Mouse (Mus musculus) CH12.LX (cell line): Measurements from ENCODE around the gene Gm12800. TPM values are rescaled to one million over a fixed set of nuclear protein-coding genes. Genes with fewer than 3 reads are reported as not detected.
"Not testable (repeated sequence)": the region's sequence is repeated elsewhere in the genome, so short reads cannot be mapped to it uniquely, and the experiment has no call there.

Experiments used
- DNase-seq: peaks from one replicate; pipeline ENCODE4 v3.0.0-alpha.2; 2013; ENCODE audit errors: extremely low read depth
- H3K27ac ChIP-seq: 2 replicates; pipeline ENCODE4 v1.5.1; 2012; ENCODE audit warnings: low read depth, mild to moderate bottlenecking, control low read depth, moderate library complexity; ENCODE audit not compliant: insufficient read depth
- H3K27me3 ChIP-seq: replicated peaks from 2 replicates; pipeline ENCODE3; 2012; ENCODE audit warnings: inconsistent platforms
- H3K36me3 ChIP-seq, 2 experiments: replicated peaks in 1 of 2; 2 replicates each; pipeline versions ENCODE3 to v1.6.1; 2012; ENCODE audit warnings: inconsistent platforms in 1 of 2, low read length in 1 of 2, mild to moderate bottlenecking in 1 of 2, mixed read lengths in 1 of 2, moderate library complexity in 1 of 2; ENCODE audit not compliant: control insufficient read depth in 1 of 2, insufficient read depth in 1 of 2
- H3K4me1 ChIP-seq, 2 experiments: 2 replicates each; pipeline ENCODE4 v1.6.1; 2012; ENCODE audit warnings: inconsistent platforms in 1 of 2, moderate library complexity in 1 of 2; ENCODE audit not compliant: insufficient read depth in 2 of 2, control insufficient read depth in 1 of 2
- H3K4me2 ChIP-seq: 2 replicates; pipeline ENCODE4 v1.6.1; 2012; ENCODE audit warnings: low read depth, mild to moderate bottlenecking, control low read depth; ENCODE audit not compliant: poor library complexity, insufficient read depth, severe bottlenecking
- H3K4me3 ChIP-seq, 3 experiments: fragments of 150-350 bp in 1 of 3; sonication (generic) in 1 of 3; replicated peaks in 1 of 3; 2 replicates each; pipeline versions ENCODE3 to v1.5.1; 2011 to 2012; ENCODE audit warnings: low read depth in 2 of 3, low read length in 2 of 3, mild to moderate bottlenecking in 2 of 3, moderate library complexity in 2 of 3, control low read depth in 1 of 3, improper control_type of control experiment in 1 of 3, inconsistent platforms in 1 of 3, mixed read lengths in 1 of 3; ENCODE audit not compliant: poor library complexity in 1 of 3
- H3K79me2 ChIP-seq: replicated peaks from 2 replicates; pipeline ENCODE4 v1.6.1; 2012; ENCODE audit warnings: mild to moderate bottlenecking, moderate library complexity; ENCODE audit not compliant: control insufficient read depth, poor library complexity, insufficient read depth, severe bottlenecking; ENCODE audit errors: extremely low read depth
- H3K9ac ChIP-seq: 2 replicates; pipeline ENCODE4 v1.6.1; 2012; ENCODE audit warnings: low read depth, mild to moderate bottlenecking, control low read depth, moderate library complexity; ENCODE audit not compliant: insufficient read depth
- H3K9me3 ChIP-seq: replicated peaks from 2 replicates; pipeline ENCODE3; 2012; ENCODE audit warnings: low read length, inconsistent platforms, mixed read lengths
- BHLHE40 ChIP-seq: IDR thresholded peaks from 2 replicates; pipeline ENCODE4 v1.6.1; 2011; ENCODE audit warnings: mild to moderate bottlenecking, low read depth, low read length, improper control_type of control experiment
- CHD2 ChIP-seq: IDR thresholded peaks from 2 replicates; pipeline ENCODE4 v1.6.1; 2011; ENCODE audit warnings: low read length, improper control_type of control experiment
- ETS1 ChIP-seq: conservative IDR thresholded peaks from 2 replicates; pipeline ENCODE4 v1.6.1; 2012; ENCODE audit warnings: low read depth, mild to moderate bottlenecking, inconsistent platforms, low read length, improper control_type of control experiment, moderate library complexity
- GABPA ChIP-seq: IDR thresholded peaks from 2 replicates; pipeline ENCODE4 v1.6.1; 2012; ENCODE audit warnings: low read depth, low read length, improper control_type of control experiment, inconsistent platforms; ENCODE audit not compliant: insufficient replicate concordance
- HCFC1 ChIP-seq: IDR thresholded peaks from 2 replicates; pipeline ENCODE4 v1.6.1; 2012; ENCODE audit warnings: low read depth, mild to moderate bottlenecking, inconsistent platforms, low read length, improper control_type of control experiment
- IRF4 ChIP-seq: IDR thresholded peaks from 2 replicates; pipeline ENCODE4 v1.6.1; 2014; ENCODE audit warnings: low read depth, mild to moderate bottlenecking, inconsistent platforms, low read length, improper control_type of control experiment
- JUN ChIP-seq: IDR thresholded peaks from 2 replicates; pipeline ENCODE4 v1.6.1; 2011; ENCODE audit warnings: low read depth, mild to moderate bottlenecking, low read length, improper control_type of control experiment, moderate library complexity; ENCODE audit not compliant: insufficient read depth
- JUND ChIP-seq: conservative IDR thresholded peaks from 2 replicates; pipeline ENCODE4 v1.6.1; 2011; ENCODE audit warnings: low read depth, low read length, improper control_type of control experiment
- KAT2A ChIP-seq: IDR thresholded peaks from 2 replicates; pipeline ENCODE4 v1.6.1; 2012; ENCODE audit warnings: low read length, improper control_type of control experiment, inconsistent platforms; ENCODE audit not compliant: insufficient replicate concordance
- MAX ChIP-seq: IDR thresholded peaks from 2 replicates; pipeline ENCODE4 v1.6.1; 2011; ENCODE audit warnings: low read length, improper control_type of control experiment
- MAZ ChIP-seq: IDR thresholded peaks from 2 replicates; pipeline ENCODE4 v1.6.1; 2012; ENCODE audit warnings: low read depth, mild to moderate bottlenecking, inconsistent platforms, low read length, improper control_type of control experiment, moderate library complexity
- MEF2A ChIP-seq: IDR thresholded peaks from 2 replicates; pipeline ENCODE4 v1.6.1; 2014; ENCODE audit warnings: low read depth, mild to moderate bottlenecking, inconsistent platforms, low read length, improper control_type of control experiment, borderline replicate concordance
- MYC ChIP-seq: IDR thresholded peaks from 2 replicates; pipeline ENCODE4 v1.6.1; 2011; ENCODE audit warnings: low read depth, mild to moderate bottlenecking, improper control_type of control experiment, low read length
- POLR2A ChIP-seq: IDR thresholded peaks from 2 replicates; pipeline ENCODE4 v1.6.1; 2011; ENCODE audit warnings: low read depth, mild to moderate bottlenecking, improper control_type of control experiment, low read length
- SIN3A ChIP-seq: IDR thresholded peaks from 2 replicates; pipeline ENCODE4 v1.6.1; 2012; ENCODE audit warnings: low read length, improper control_type of control experiment, inconsistent platforms
- SMC3 ChIP-seq: IDR thresholded peaks from 2 replicates; pipeline ENCODE4 v1.6.1; 2011; ENCODE audit warnings: low read depth, low read length, improper control_type of control experiment
- UBTF ChIP-seq: IDR thresholded peaks from 2 replicates; pipeline ENCODE4 v1.6.1; 2012; ENCODE audit warnings: low read depth, mild to moderate bottlenecking, inconsistent platforms, low read length, improper control_type of control experiment, moderate library complexity
- USF1 ChIP-seq: IDR thresholded peaks from 2 replicates; pipeline ENCODE4 v1.6.1; 2014; ENCODE audit warnings: low read depth, mild to moderate bottlenecking, inconsistent platforms, low read length, improper control_type of control experiment
- ZC3H11A ChIP-seq: IDR thresholded peaks from 2 replicates; pipeline ENCODE4 v1.6.1; 2012; ENCODE audit warnings: low read depth, mild to moderate bottlenecking, inconsistent platforms, low read length, improper control_type of control experiment
- ZNF384 ChIP-seq: IDR thresholded peaks from 2 replicates; pipeline ENCODE4 v1.6.1; 2012; ENCODE audit warnings: low read depth, low read length, improper control_type of control experiment, inconsistent platforms
- dilution Hi-C: fragments of 300-500 bp; cut with MboI; formaldehyde crosslinking; loops from 2 replicates; pipeline ENCODE4 v1.14.3; 2020; ENCODE audit warnings: low sequenced_read_pairs; ENCODE audit not compliant: extremely low pct_unique_long_range_greater_than_20kb, extremely low pct_ligation_motif_present
- in situ Hi-C: fragments of 300-500 bp; cut with MboI; formaldehyde crosslinking; loops from 3 replicates; pipeline ENCODE4 v1.14.3; 2019; ENCODE audit warnings: low sequenced_read_pairs, low pct_ligation_motif_present, low pct_unique_long_range_greater_than_20kb, mixed read lengths
- polyA plus RNA-seq: library from polyadenylated mRNA; unstranded; fragments of >175 nt; gene quantifications from 2 replicates; pipeline ENCODE4 v1.2.1, GENCODE M21; 2012; ENCODE audit warnings: low read depth; ENCODE audit not compliant: insufficient read length
- total RNA-seq, 2 experiments: library from RNA; depleted of rRNA; stranded (reverse); fragments of 300-350 nt in 1 of 2; fragments of >200 nt in 1 of 2; gene quantifications; 2 replicates each; pipeline ENCODE4 v1.2.3; 2012 to 2014

The Gm12800 gene
- total and polyA plus RNA-seq, 3 experiments = not detected

GRCm38 (mm10) chr4:101893656-101894420 lies 15.1 kb upstream of the Gm12800 start, which contains the start of gene C130073F10Rik:
Gene C130073F10Rik, minus strand, starts transcription at chr4:101893789.
- H3K4me1 ChIP-seq = no peaks in the 10 kb centered on the region
- no peaks in the 10 kb centered on the region for H3K9me3 ChIP-seq
- H3K27ac ChIP-seq = no peak within 1 kb of the TSS
- peaks cover 5% of the 10 kb centered on the region for H3K27me3 ChIP-seq
- in situ Hi-C loops (no loop called here), dilution Hi-C loops (no loop called here)
- no peak for DNase-seq
- no peak within 1 kb of the TSS for H3K4me2 ChIP-seq
- H3K4me3 ChIP-seq = no peak within 1 kb of the TSS
- no peak for TF ChIP-seq JUN
- no peak for TF ChIP-seq ZNF384
- no peak for TF ChIP-seq KAT2A
- no peak for TF ChIP-seq UBTF
- no peak for TF ChIP-seq USF1
- TF ChIP-seq JUND = no peak
- no peak for TF ChIP-seq HCFC1
- no peak for TF ChIP-seq GABPA
- TF ChIP-seq MAZ = no peak
- no peak for TF ChIP-seq SMC3
- TF ChIP-seq ZC3H11A = no peak
- TF ChIP-seq MYC = no peak
- TF ChIP-seq MEF2A = no peak
- TF ChIP-seq ETS1 = no peak
- TF ChIP-seq CHD2 = no peak
- TF ChIP-seq IRF4 = no peak
- no peak for TF ChIP-seq SIN3A
- no peak for TF ChIP-seq MAX
- no peak for TF ChIP-seq POLR2A
- no peak for TF ChIP-seq BHLHE40
- no peak within 1 kb of the TSS for H3K9ac ChIP-seq
- no peaks in the 10 kb centered on the region for H3K79me2 ChIP-seq
- H3K36me3 ChIP-seq = no peaks in the 10 kb centered on the region

- dilution Hi-C loops, H3K4me2 ChIP-seq, H3K27ac ChIP-seq, H3K36me3 ChIP-seq, in situ Hi-C loops, H3K79me2 ChIP-seq, DNase-seq, H3K4me1 ChIP-seq, H3K9ac ChIP-seq, H3K27me3 ChIP-seq, H3K9me3 ChIP-seq, H3K4me3 ChIP-seq: not testable (repeated sequence)
Observed at GRCm38 (mm10) chr4:101940107-101940506, 31.2 kb downstream of the Gm12800 start, which contains the start of gene Gm12794. Gene Gm12794, plus strand, starts transcription at chr4:101940407.

Other genes with a start within 250 kb of the Gm12800 start
- not detected in 2 replicates for gene Lepr, start 191.7 kb upstream of the Gm12800 start, total RNA-seq (2012; rRNA removed)
- gene Lepr, start 191.7 kb upstream of the Gm12800 start, total RNA-seq (2014; rRNA removed) = not detected in 2 replicates
- gene Lepr, start 191.7 kb upstream of the Gm12800 start, polyA plus RNA-seq = 0.04 TPM in 1 of 2 replicates, not detected in the other
- not detected in 2 replicates for gene B020004J07Rik, start 65.1 kb upstream of the Gm12800 start, total RNA-seq (2012; rRNA removed)
- gene B020004J07Rik, start 65.1 kb upstream of the Gm12800 start, total RNA-seq (2014; rRNA removed) = not detected in 2 replicates
- gene B020004J07Rik, start 65.1 kb upstream of the Gm12800 start, polyA plus RNA-seq = not detected in 2 replicates
- gene C130073F10Rik, start 15.3 kb upstream of the Gm12800 start, total RNA-seq (2012; rRNA removed) = not detected in 2 replicates
- not detected in 2 replicates for gene C130073F10Rik, start 15.3 kb upstream of the Gm12800 start, total RNA-seq (2014; rRNA removed)
- gene C130073F10Rik, start 15.3 kb upstream of the Gm12800 start, polyA plus RNA-seq = not detected in 2 replicates
- 0.08 TPM in 1 of 2 replicates, not detected in the other for gene Gm12794, start 31.3 kb downstream of the Gm12800 start, total RNA-seq (2012; rRNA removed)
- gene Gm12794, start 31.3 kb downstream of the Gm12800 start, total RNA-seq (2014; rRNA removed) = not detected in 2 replicates
- not detected in 2 replicates for gene Gm12794, start 31.3 kb downstream of the Gm12800 start, polyA plus RNA-seq
- gene Gm12790, start 71.9 kb downstream of the Gm12800 start, total RNA-seq (2012; rRNA removed) = not detected in 2 replicates
- not detected in 2 replicates for gene Gm12790, start 71.9 kb downstream of the Gm12800 start, total RNA-seq (2014; rRNA removed)
- not detected in 2 replicates for gene Gm12790, start 71.9 kb downstream of the Gm12800 start, polyA plus RNA-seq
- not detected in 2 replicates for gene Gm12789, start 77.5 kb downstream of the Gm12800 start, total RNA-seq (2012; rRNA removed)
- gene Gm12789, start 77.5 kb downstream of the Gm12800 start, total RNA-seq (2014; rRNA removed) = not detected in 2 replicates
- not detected in 2 replicates for gene Gm12789, start 77.5 kb downstream of the Gm12800 start, polyA plus RNA-seq
- 14.6 and 24.2 TPM in 2 replicates for gene Pde4b, start 178.4 kb downstream of the Gm12800 start, total RNA-seq (2012; rRNA removed)
- 21.8 and 22.8 TPM in 2 replicates for gene Pde4b, start 178.4 kb downstream of the Gm12800 start, total RNA-seq (2014; rRNA removed)
- 8.9 and 9.6 TPM in 2 replicates for gene Pde4b, start 178.4 kb downstream of the Gm12800 start, polyA plus RNA-seq